Mouse (Mus musculus) activated CD4-positive, CD25-positive, alpha-beta regulatory T cell, adult 4 months (primary cell): Measurements from ENCODE around the gene Aig1. TPM values are rescaled to one million over a fixed set of nuclear protein-coding genes. Genes with fewer than 3 reads are reported as not detected.

Source experiments
- ATAC-seq: one replicate; pipeline ENCODE4 v1.8.0; 2017
- polyA plus RNA-seq, 2 experiments: library from polyadenylated mRNA; unstranded; fragments of 100-300 nt; shearing (Covaris generic); gene quantifications; one replicate each; pipeline ENCODE4 v1.2.1; 2017

The Aig1 gene
- polyA plus RNA-seq, 2 experiments from 2014 or later, result 15.6 to 19.7 TPM

GRCm38 (mm10) chr10:13600926-13601325 lies 267.9 kb downstream of the Aig1 start:
- no peak for ATAC-seq

DNA sequence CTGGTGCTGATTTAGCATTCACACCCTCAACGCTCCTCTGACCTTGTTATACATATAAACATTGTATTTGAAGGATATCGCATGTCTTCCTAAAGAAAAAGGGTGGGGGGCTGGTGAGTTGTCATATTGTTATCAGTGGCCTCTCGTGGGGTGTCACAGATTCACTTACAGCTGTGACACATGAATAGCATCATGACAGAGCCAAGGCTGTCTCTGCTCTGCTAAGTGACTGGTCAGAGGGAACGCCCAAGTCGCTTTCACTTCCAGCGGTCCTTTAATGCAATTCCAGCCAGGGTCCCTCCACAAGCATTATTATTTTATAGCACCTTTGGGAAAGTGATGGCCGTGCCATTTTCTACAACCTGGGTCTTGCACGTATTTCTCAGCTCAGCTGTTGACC lies 271.3 kb downstream of the Aig1 start:
- ATAC-seq, result no peak

Other genes with a start within 250 kb of the Aig1 start
- gene Hivep2, start 97.1 kb upstream of the Aig1 start, polyA plus RNA-seq, result 10 to 100 TPM; 21.7 to 27.0 TPM